Mouse (Mus musculus) CH12.LX (cell line): ENCODE measurements around the gene Jag2. TPM values are rescaled to one million over a fixed set of nuclear protein-coding genes. Genes with fewer than 3 reads are reported as not detected.

Experiments
- DNase-seq: peaks from one replicate; pipeline ENCODE4 v3.0.0-alpha.2; 2013; ENCODE audit errors: extremely low read depth
- H3K27ac ChIP-seq: 2 replicates; pipeline ENCODE4 v1.5.1; 2012; ENCODE audit warnings: low read depth, mild to moderate bottlenecking, control low read depth, moderate library complexity; ENCODE audit not compliant: insufficient read depth
- H3K27me3 ChIP-seq: replicated peaks from 2 replicates; pipeline ENCODE3; 2012; ENCODE audit warnings: inconsistent platforms
- H3K36me3 ChIP-seq, 2 experiments: replicated peaks in 1 of 2; 2 replicates each; pipeline versions ENCODE3 to v1.6.1; 2012; ENCODE audit warnings: inconsistent platforms in 1 of 2, low read length in 1 of 2, mild to moderate bottlenecking in 1 of 2, mixed read lengths in 1 of 2, moderate library complexity in 1 of 2; ENCODE audit not compliant: control insufficient read depth in 1 of 2, insufficient read depth in 1 of 2
- H3K4me1 ChIP-seq, 2 experiments: 2 replicates each; pipeline ENCODE4 v1.6.1; 2012; ENCODE audit warnings: inconsistent platforms in 1 of 2, moderate library complexity in 1 of 2; ENCODE audit not compliant: insufficient read depth in 2 of 2, control insufficient read depth in 1 of 2
- H3K4me2 ChIP-seq: 2 replicates; pipeline ENCODE4 v1.6.1; 2012; ENCODE audit warnings: low read depth, mild to moderate bottlenecking, control low read depth; ENCODE audit not compliant: poor library complexity, insufficient read depth, severe bottlenecking
- H3K4me3 ChIP-seq, 3 experiments: fragments of 150-350 bp in 1 of 3; sonication (generic) in 1 of 3; replicated peaks in 1 of 3; 2 replicates each; pipeline versions ENCODE3 to v1.5.1; 2011 to 2012; ENCODE audit warnings: low read depth in 2 of 3, low read length in 2 of 3, mild to moderate bottlenecking in 2 of 3, moderate library complexity in 2 of 3, control low read depth in 1 of 3, improper control_type of control experiment in 1 of 3, inconsistent platforms in 1 of 3, mixed read lengths in 1 of 3; ENCODE audit not compliant: poor library complexity in 1 of 3
- H3K79me2 ChIP-seq: replicated peaks from 2 replicates; pipeline ENCODE4 v1.6.1; 2012; ENCODE audit warnings: mild to moderate bottlenecking, moderate library complexity; ENCODE audit not compliant: control insufficient read depth, poor library complexity, insufficient read depth, severe bottlenecking; ENCODE audit errors: extremely low read depth
- H3K9ac ChIP-seq: 2 replicates; pipeline ENCODE4 v1.6.1; 2012; ENCODE audit warnings: low read depth, mild to moderate bottlenecking, control low read depth, moderate library complexity; ENCODE audit not compliant: insufficient read depth
- H3K9me3 ChIP-seq: replicated peaks from 2 replicates; pipeline ENCODE3; 2012; ENCODE audit warnings: low read length, inconsistent platforms, mixed read lengths
- BHLHE40 ChIP-seq: IDR thresholded peaks from 2 replicates; pipeline ENCODE4 v1.6.1; 2011; ENCODE audit warnings: mild to moderate bottlenecking, low read depth, low read length, improper control_type of control experiment
- CHD1 ChIP-seq: IDR thresholded peaks from 2 replicates; pipeline ENCODE4 v1.6.1; 2012; ENCODE audit warnings: low read depth, low read length, improper control_type of control experiment, inconsistent platforms
- E2F4 ChIP-seq: IDR thresholded peaks from 2 replicates; pipeline ENCODE4 v1.6.1; 2011; ENCODE audit warnings: low read depth, low read length, improper control_type of control experiment; ENCODE audit not compliant: insufficient replicate concordance
- ELF1 ChIP-seq: IDR thresholded peaks from 2 replicates; pipeline ENCODE4 v1.6.1; 2014; ENCODE audit warnings: low read depth, mild to moderate bottlenecking, inconsistent platforms, low read length, improper control_type of control experiment
- EP300 ChIP-seq: IDR thresholded peaks from 2 replicates; pipeline ENCODE4 v1.6.1; 2011; ENCODE audit warnings: low read length, improper control_type of control experiment
- GABPA ChIP-seq: IDR thresholded peaks from 2 replicates; pipeline ENCODE4 v1.6.1; 2012; ENCODE audit warnings: low read depth, low read length, improper control_type of control experiment, inconsistent platforms; ENCODE audit not compliant: insufficient replicate concordance
- IRF4 ChIP-seq: IDR thresholded peaks from 2 replicates; pipeline ENCODE4 v1.6.1; 2014; ENCODE audit warnings: low read depth, mild to moderate bottlenecking, inconsistent platforms, low read length, improper control_type of control experiment
- KAT2A ChIP-seq: IDR thresholded peaks from 2 replicates; pipeline ENCODE4 v1.6.1; 2012; ENCODE audit warnings: low read length, improper control_type of control experiment, inconsistent platforms; ENCODE audit not compliant: insufficient replicate concordance
- MAX ChIP-seq: IDR thresholded peaks from 2 replicates; pipeline ENCODE4 v1.6.1; 2011; ENCODE audit warnings: low read length, improper control_type of control experiment
- MAZ ChIP-seq: IDR thresholded peaks from 2 replicates; pipeline ENCODE4 v1.6.1; 2012; ENCODE audit warnings: low read depth, mild to moderate bottlenecking, inconsistent platforms, low read length, improper control_type of control experiment, moderate library complexity
- MYC ChIP-seq: IDR thresholded peaks from 2 replicates; pipeline ENCODE4 v1.6.1; 2011; ENCODE audit warnings: low read depth, mild to moderate bottlenecking, improper control_type of control experiment, low read length
- NELFE ChIP-seq: IDR thresholded peaks from 2 replicates; pipeline ENCODE4 v1.6.1; 2011; ENCODE audit warnings: low read depth, low read length, improper control_type of control experiment
- POLR2AphosphoS2 ChIP-seq: IDR thresholded peaks from 2 replicates; pipeline ENCODE4 v1.6.1; 2011; ENCODE audit warnings: low read depth, low read length, improper control_type of control experiment
- RAD21 ChIP-seq: IDR thresholded peaks from 2 replicates; pipeline ENCODE4 v1.6.1; 2011; ENCODE audit warnings: low read depth, mild to moderate bottlenecking, low read length, improper control_type of control experiment, moderate library complexity
- RCOR1 ChIP-seq: conservative IDR thresholded peaks from 2 replicates; pipeline ENCODE4 v1.6.1; 2012; ENCODE audit warnings: low read depth, mild to moderate bottlenecking, inconsistent platforms, low read length, improper control_type of control experiment
- SIN3A ChIP-seq: IDR thresholded peaks from 2 replicates; pipeline ENCODE4 v1.6.1; 2012; ENCODE audit warnings: low read length, improper control_type of control experiment, inconsistent platforms
- SMC3 ChIP-seq: IDR thresholded peaks from 2 replicates; pipeline ENCODE4 v1.6.1; 2011; ENCODE audit warnings: low read depth, low read length, improper control_type of control experiment
- TCF12 ChIP-seq: IDR thresholded peaks from 2 replicates; pipeline ENCODE4 v1.6.1; 2014; ENCODE audit warnings: low read depth, mild to moderate bottlenecking, inconsistent platforms, low read length, improper control_type of control experiment
- UBTF ChIP-seq: IDR thresholded peaks from 2 replicates; pipeline ENCODE4 v1.6.1; 2012; ENCODE audit warnings: low read depth, mild to moderate bottlenecking, inconsistent platforms, low read length, improper control_type of control experiment, moderate library complexity
- USF1 ChIP-seq: IDR thresholded peaks from 2 replicates; pipeline ENCODE4 v1.6.1; 2014; ENCODE audit warnings: low read depth, mild to moderate bottlenecking, inconsistent platforms, low read length, improper control_type of control experiment
- USF2 ChIP-seq: conservative IDR thresholded peaks from 2 replicates; pipeline ENCODE4 v1.6.1; 2011; ENCODE audit warnings: low read depth, low read length, improper control_type of control experiment
- ZC3H11A ChIP-seq: IDR thresholded peaks from 2 replicates; pipeline ENCODE4 v1.6.1; 2012; ENCODE audit warnings: low read depth, mild to moderate bottlenecking, inconsistent platforms, low read length, improper control_type of control experiment
- ZMIZ1 ChIP-seq: IDR thresholded peaks from 2 replicates; pipeline ENCODE4 v1.6.1; 2012; ENCODE audit warnings: low read depth, mild to moderate bottlenecking, inconsistent platforms, low read length, improper control_type of control experiment
- ZNF384 ChIP-seq: IDR thresholded peaks from 2 replicates; pipeline ENCODE4 v1.6.1; 2012; ENCODE audit warnings: low read depth, low read length, improper control_type of control experiment, inconsistent platforms
- dilution Hi-C: fragments of 300-500 bp; cut with MboI; formaldehyde crosslinking; loops from 2 replicates; pipeline ENCODE4 v1.14.3; 2020; ENCODE audit warnings: low sequenced_read_pairs; ENCODE audit not compliant: extremely low pct_unique_long_range_greater_than_20kb, extremely low pct_ligation_motif_present
- in situ Hi-C: fragments of 300-500 bp; cut with MboI; formaldehyde crosslinking; loops from 3 replicates; pipeline ENCODE4 v1.14.3; 2019; ENCODE audit warnings: low sequenced_read_pairs, low pct_ligation_motif_present, low pct_unique_long_range_greater_than_20kb, mixed read lengths
- polyA plus RNA-seq: library from polyadenylated mRNA; unstranded; fragments of >175 nt; gene quantifications from 2 replicates; pipeline ENCODE4 v1.2.1, GENCODE M21; 2012; ENCODE audit warnings: low read depth; ENCODE audit not compliant: insufficient read length
- total RNA-seq, 2 experiments: library from RNA; depleted of rRNA; stranded (reverse); fragments of 300-350 nt in 1 of 2; fragments of >200 nt in 1 of 2; gene quantifications; 2 replicates each; pipeline ENCODE4 v1.2.3; 2012 to 2014

The Jag2 gene
- total and polyA plus RNA-seq, 3 experiments = 0.34 to 7.6 (median 0.59) TPM

DNA sequence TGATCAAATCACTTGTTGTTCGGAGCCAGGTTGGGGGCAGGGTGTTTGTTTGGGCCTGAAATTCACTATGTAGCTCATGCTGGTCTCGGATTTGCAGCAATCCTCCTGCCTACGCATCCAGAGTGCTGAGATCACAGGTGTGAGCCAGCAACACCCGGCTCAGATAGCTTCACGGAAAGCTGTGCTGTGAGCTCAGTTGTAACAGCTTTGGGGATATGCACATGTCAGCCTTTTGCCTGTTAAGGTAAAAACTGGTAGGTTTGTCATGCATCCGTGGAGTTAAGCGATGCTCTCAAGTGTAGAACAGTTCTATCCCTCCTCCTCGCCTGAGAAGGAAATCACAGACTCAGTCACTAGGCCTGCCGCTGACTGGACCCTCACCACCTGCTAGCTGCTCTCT lies 28.9 kb downstream of the Jag2 start:
- H3K4me3 ChIP-seq = no peak overlapping the region
- H3K9ac ChIP-seq = no peak overlapping the region
- no peaks in the 10 kb centered on the region for H3K36me3 ChIP-seq
- no peaks in the 10 kb centered on the region for H3K9me3 ChIP-seq
- H3K27me3 ChIP-seq = peaks cover 41% of the 10 kb centered on the region
- TF ChIP-seq GABPA (no peak), MYC (no peak), RCOR1 (no peak), MAZ (no peak), ZMIZ1 (no peak), ELF1 (no peak), POLR2AphosphoS2 (no peak), USF1 (no peak), RAD21 (no peak), KAT2A (no peak), NELFE (no peak), EP300 (no peak), TCF12 (no peak)
- no peak overlapping the region for H3K27ac ChIP-seq
- H3K79me2 ChIP-seq = no peaks in the 10 kb centered on the region
- H3K4me2 ChIP-seq = no peak overlapping the region
- in situ Hi-C loops (no loop called here), dilution Hi-C loops (no loop called here)
- H3K4me1 ChIP-seq = peaks cover 2% of the 10 kb centered on the region in 2 experiments; a peak in 3 of 4 replicates
- DNase-seq = no peak

DNA sequence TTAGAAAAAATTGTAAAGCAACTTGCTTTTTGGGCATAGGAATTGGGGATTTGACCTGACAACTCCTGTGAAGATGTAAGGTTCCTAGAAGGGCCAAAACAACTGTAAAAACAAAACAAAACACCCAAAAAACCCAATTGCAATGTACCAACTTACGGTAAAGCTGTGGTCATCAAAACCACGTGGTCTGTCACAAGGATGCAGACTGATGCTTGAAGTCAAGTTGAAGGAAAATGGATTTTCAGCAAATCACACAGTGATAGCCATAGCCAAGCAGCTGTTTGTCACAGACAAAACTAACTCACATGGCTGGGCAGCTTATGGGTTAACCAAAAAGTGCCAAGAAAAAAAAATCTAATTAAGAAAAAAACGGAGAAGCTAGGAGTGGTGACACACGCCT lies 30.6 kb downstream of the Jag2 start:
- no peaks in the 10 kb centered on the region for H3K36me3 ChIP-seq
- H3K4me1 ChIP-seq = peaks cover 10 to 19% of the 10 kb centered on the region in 2 experiments
- no peak for DNase-seq
- in situ Hi-C loops = no loop called here
- H3K27me3 ChIP-seq = peaks cover 52% of the 10 kb centered on the region
- no peak overlapping the region for H3K4me2 ChIP-seq
- TF ChIP-seq MAX = peak; percentile 74
- no peak for TF ChIP-seq RCOR1
- H3K9me3 ChIP-seq = no peaks in the 10 kb centered on the region
- dilution Hi-C loops = no loop called here
- H3K27ac ChIP-seq = no peak overlapping the region
- no peak overlapping the region for H3K9ac ChIP-seq
- no peak overlapping the region for H3K4me3 ChIP-seq
- H3K79me2 ChIP-seq = no peaks in the 10 kb centered on the region

DNA sequence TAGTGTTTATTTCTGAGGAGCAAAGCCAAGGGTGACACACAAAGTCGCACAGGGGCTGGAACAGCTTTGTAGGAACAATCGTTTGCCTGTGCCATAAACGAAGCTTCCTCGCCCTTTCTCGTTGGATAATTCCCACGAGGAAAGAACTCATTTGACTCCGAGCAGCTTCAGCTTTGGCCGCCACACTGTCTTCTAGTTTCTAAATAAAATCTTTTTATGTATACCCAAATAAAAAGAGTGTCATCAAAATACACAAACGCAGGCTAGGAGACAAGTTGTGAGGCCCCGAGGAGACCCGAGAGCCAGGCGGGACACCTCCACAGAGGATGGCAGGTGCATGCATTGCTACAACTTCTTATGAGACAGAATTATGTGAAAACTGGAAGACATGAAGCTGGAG lies 31.2 kb downstream of the Jag2 start:
- no peak overlapping the region for H3K4me2 ChIP-seq
- no peak for DNase-seq
- H3K4me1 ChIP-seq = peaks cover 12 to 19% of the 10 kb centered on the region in 2 experiments
- H3K36me3 ChIP-seq = no peaks in the 10 kb centered on the region
- no peaks in the 10 kb centered on the region for H3K9me3 ChIP-seq
- H3K27me3 ChIP-seq = peaks cover 52% of the 10 kb centered on the region
- dilution Hi-C loops (no loop called here), in situ Hi-C loops (no loop called here)
- H3K79me2 ChIP-seq = no peaks in the 10 kb centered on the region
- no peak overlapping the region for H3K9ac ChIP-seq
- no peak overlapping the region for H3K4me3 ChIP-seq
- no peak for TF ChIP-seq ZNF384
- TF ChIP-seq EP300 = no peak
- no peak for TF ChIP-seq KAT2A
- no peak for TF ChIP-seq SMC3
- no peak for TF ChIP-seq ZMIZ1
- TF ChIP-seq ZC3H11A = no peak
- TF ChIP-seq MAX = no peak
- no peak for TF ChIP-seq IRF4
- no peak for TF ChIP-seq BHLHE40
- no peak for TF ChIP-seq SIN3A
- TF ChIP-seq USF2 = no peak
- no peak for TF ChIP-seq E2F4
- TF ChIP-seq NELFE = no peak
- TF ChIP-seq UBTF = no peak
- TF ChIP-seq POLR2AphosphoS2 = no peak
- no peak for TF ChIP-seq MAZ
- no peak for TF ChIP-seq GABPA
- no peak for TF ChIP-seq CHD1
- TF ChIP-seq, all 38 proteins: peak for 0
- H3K27ac ChIP-seq = no peak overlapping the region
